Mouse (Mus musculus) kidney, postnatal 36 days (tissue): ENCODE data around the gene Zkscan4.

ENCODE experiments used
- DNase-seq, 2 experiments: peaks; one replicate each; pipeline ENCODE4 v3.0.0; 2021 to 2022; ENCODE audit warnings: mixed read lengths in 2 of 2

The Zkscan4 gene

GRCm38 (mm10) chr13:21530136-21530535 lies 51.4 kb downstream of the Zkscan4 start:
- DNase-seq: no peak

GRCm38 (mm10) chr13:21530781-21531201 lies 52.1 kb downstream of the Zkscan4 start, which contains the start of gene Zkscan8:
Gene Zkscan8, minus strand, starts transcription at chr13:21531120.
- DNase-seq: peak; percentile 92 to 93
